Mouse (Mus musculus) limb, embryonic 10.5 days (tissue): ENCODE data around the gene Tomm20. TPM values are rescaled to one million over a fixed set of nuclear protein-coding genes. Genes with fewer than 3 reads are reported as not detected.
"Not testable (repeated sequence)": the region's sequence is repeated elsewhere in the genome, so short reads cannot be mapped to it uniquely, and the experiment has no call there.

Experiments used
- DNase-seq: peaks from one replicate; pipeline ENCODE4 v3.0.0-alpha.2; 2017; ENCODE audit warnings: low spot score
- H3K27ac ChIP-seq: fragments of 300-500 bp; sonication (generic); 2 replicates; pipeline ENCODE4 v1.5.1; 2016; ENCODE audit warnings: mild to moderate bottlenecking
- H3K27me3 ChIP-seq: fragments of 300-500 bp; sonication (generic); 2 replicates; pipeline ENCODE4 v1.6.1; 2016; ENCODE audit warnings: low read depth, mild to moderate bottlenecking; ENCODE audit not compliant: poor library complexity, severe bottlenecking
- H3K36me3 ChIP-seq: fragments of 300-500 bp; sonication (generic); 2 replicates; pipeline ENCODE4 v1.6.1; 2016; ENCODE audit warnings: mild to moderate bottlenecking, moderate library complexity
- H3K4me1 ChIP-seq: fragments of 300-500 bp; sonication (generic); 2 replicates; pipeline ENCODE4 v1.6.1; 2016
- H3K4me3 ChIP-seq: fragments of 300-500 bp; sonication (generic); 2 replicates; pipeline ENCODE4 v1.5.1; 2016; ENCODE audit warnings: mild to moderate bottlenecking, moderate library complexity
- H3K9me3 ChIP-seq: fragments of 300-500 bp; sonication (generic); replicated peaks from 2 replicates; pipeline ENCODE4 v1.6.1; 2016; ENCODE audit warnings: mild to moderate bottlenecking
- WGBS: fragments of 180-500 bp; shearing (Covaris S2); methylation state at CpG from one replicate; pipeline ENCODE4 v1.1.7; 2016; 5-methylcytosine and 5-hydroxymethylcytosine counted together
- polyA plus RNA-seq: library from polyadenylated mRNA; unstranded; fragments of >200 nt; fragmentation: Nextera tagmentation; extraction: Ambion mirVana; gene quantifications from 2 replicates; pipeline ENCODE4 v1.2.1, GENCODE M21; 2016

Gene Tomm20
- polyA plus RNA-seq, 1 experiment from 2014 or later: 301 TPM

GRCm38 (mm10) chr8:126884202-126884926 lies 61.3 kb downstream of the Tomm20 start:
- 57% methylated on average over 6 of the region's 6 CpGs for WGBS
- DNase-seq: no peak
- peak overlapping the region; percentile 47; the same call in 1 of the 2 replicates for H3K27ac ChIP-seq
- H3K9me3 ChIP-seq: no peaks in the 10 kb centered on the region
- no peaks in the 10 kb centered on the region for H3K36me3 ChIP-seq
- no peaks in the 10 kb centered on the region for H3K27me3 ChIP-seq
- H3K4me1 ChIP-seq: peaks cover 32% of the 10 kb centered on the region
- no peak overlapping the region for H3K4me3 ChIP-seq

- no peaks in the 10 kb centered on the region for H3K27me3 ChIP-seq
- 85% methylated on average over 5 of the region's 5 CpGs for WGBS
- H3K36me3 ChIP-seq: no peaks in the 10 kb centered on the region
- H3K27ac ChIP-seq: peak overlapping the region; percentile 47; the same call in 1 of the 2 replicates
- no peak for DNase-seq
- no peak overlapping the region for H3K4me3 ChIP-seq
- peaks cover 32% of the 10 kb centered on the region for H3K4me1 ChIP-seq
- H3K9me3 ChIP-seq: no peaks in the 10 kb centered on the region
Measured at GRCm38 (mm10) chr8:126883752-126884151, 61.9 kb downstream of the Tomm20 start.

GRCm38 (mm10) chr8:126882586-126882985 lies 63.1 kb downstream of the Tomm20 start:
- not testable (repeated sequence) for H3K36me3 ChIP-seq, H3K4me3 ChIP-seq, H3K27ac ChIP-seq, H3K27me3 ChIP-seq, H3K9me3 ChIP-seq, DNase-seq
- peaks cover 30% of the 10 kb centered on the region for H3K4me1 ChIP-seq
- whole genome bisulfite sequencing: 86% methylated on average over 1 of the region's 1 CpGs

- no peaks in the 10 kb centered on the region for H3K27me3 ChIP-seq
- H3K9me3 ChIP-seq: no peaks in the 10 kb centered on the region
- H3K36me3 ChIP-seq: no peaks in the 10 kb centered on the region
- DNase-seq: no peak
- whole genome bisulfite sequencing: 89% methylated on average over 4 of the region's 4 CpGs
- peaks cover 26% of the 10 kb centered on the region for H3K4me1 ChIP-seq
- no peak overlapping the region for H3K4me3 ChIP-seq
- peak overlapping the region; percentile 19; the same call in 1 of the 2 replicates for H3K27ac ChIP-seq
Measured at GRCm38 (mm10) chr8:126881641-126882140, 64.0 kb downstream of the Tomm20 start.

Other genes starting within 250 kb of the Tomm20 start
- 27.7 and 28.9 TPM in 2 replicates for gene Rbm34, start 25.2 kb upstream of the Tomm20 start, polyA plus RNA-seq
- gene Pard3, start 118.0 kb upstream of the Tomm20 start, polyA plus RNA-seq: 34.4 and 34.8 TPM in 2 replicates